Mouse (Mus musculus): Measurements from ENCODE around the gene Rnf113a2.
A peak's percentile ranks its signal among the peaks of the same experiment; 100 is the strongest.

Gene Rnf113a2

DNA sequence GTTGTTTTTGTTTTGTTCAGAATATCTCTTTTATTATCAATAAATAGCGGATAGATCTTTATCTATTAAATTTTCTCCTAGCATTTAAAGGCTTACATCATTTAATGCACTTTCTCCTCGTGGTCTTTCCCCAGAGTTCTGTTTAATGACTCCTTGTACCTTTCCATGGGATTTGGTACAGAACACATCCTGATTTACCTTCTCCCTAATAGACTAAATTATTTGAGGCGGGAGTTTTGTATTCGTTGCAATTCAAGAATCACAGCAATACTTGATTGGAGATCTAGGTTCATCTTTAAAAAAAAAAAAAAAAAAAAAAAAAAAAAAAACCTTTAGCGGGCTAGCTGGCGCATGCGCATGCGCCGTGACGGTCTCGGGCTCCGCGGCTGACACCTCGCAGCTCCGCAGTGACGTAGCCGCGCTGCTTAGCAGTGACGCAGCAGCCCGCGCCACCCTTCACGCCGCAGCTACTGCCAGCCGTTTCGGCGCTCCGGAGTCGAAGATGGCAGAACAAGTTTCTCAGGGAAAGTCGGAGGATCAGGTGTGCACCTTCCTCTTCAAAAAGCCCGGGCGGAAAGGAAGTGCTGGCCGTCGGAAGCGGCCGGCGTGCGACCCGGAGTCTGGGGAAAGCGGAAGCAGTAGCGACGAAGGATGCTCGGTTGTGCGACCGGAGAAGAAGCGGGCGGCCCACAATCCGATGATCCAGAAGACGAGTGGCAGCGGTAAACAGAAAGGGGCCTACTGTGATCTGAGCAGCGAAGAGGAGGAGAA is at the start of gene Rnf113a2:
Rnf113a2 (plus strand) TSS at position 363 of the 771 bp plus-strand sequence.
- peak; percentile 49 to 81 for DNase-seq (ENCODE audit: low spot score in 2 of 2)

DNA sequence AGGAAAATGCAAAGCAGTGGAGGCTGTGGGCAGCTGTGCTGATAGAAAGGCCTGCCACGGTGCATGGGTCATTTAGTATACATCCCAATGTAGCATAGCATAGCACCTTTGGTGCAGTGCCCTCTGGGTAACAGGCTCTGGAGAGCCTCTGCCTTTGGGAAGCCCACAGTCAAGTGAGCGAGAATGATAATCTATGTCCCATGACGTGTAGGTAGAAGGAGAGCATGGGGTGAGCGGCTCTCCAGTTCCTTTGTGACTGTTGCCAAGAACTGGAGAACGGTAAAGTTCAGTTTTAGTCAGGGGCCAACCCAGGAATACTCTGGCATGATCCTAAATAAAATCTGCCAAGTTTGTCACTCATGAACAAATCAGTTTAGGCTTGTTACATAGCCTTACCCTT is 45.3 kb upstream of the Rnf113a2 start:
- no peak for DNase-seq (ENCODE audit: low spot score in 2 of 2)

DNA sequence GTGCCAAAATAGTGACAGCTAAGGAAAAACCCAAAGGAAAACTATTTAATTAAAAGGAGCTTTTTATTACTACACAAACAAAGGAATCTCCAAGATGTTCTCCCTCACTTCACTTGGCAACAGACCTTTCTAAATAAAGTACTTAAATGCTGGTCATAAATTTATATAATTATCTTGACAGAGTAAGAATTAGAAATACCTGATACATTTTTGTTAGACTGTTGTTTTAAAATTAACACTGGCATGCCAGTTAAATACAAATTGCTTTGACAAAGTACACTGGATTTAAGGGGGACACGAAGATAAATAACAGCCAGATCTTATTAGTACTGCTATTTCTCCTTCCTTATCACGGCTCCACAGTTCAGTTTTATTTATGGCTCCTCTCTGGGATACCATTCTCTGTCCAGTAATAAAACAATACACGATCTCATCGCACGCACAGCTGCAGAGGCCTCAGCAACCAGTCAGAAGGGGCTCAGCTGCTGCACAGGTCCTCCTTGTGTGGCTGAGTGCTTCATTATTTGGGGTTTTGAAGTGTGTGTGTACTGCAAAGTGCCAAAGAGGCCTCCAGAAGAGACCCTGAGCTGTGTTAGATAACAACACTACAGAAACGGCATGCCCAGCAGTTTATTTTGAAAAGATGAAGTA is 43.0 kb upstream of the Rnf113a2 start:
- DNase-seq (ENCODE audit: low spot score in 2 of 2), result no peak

DNA sequence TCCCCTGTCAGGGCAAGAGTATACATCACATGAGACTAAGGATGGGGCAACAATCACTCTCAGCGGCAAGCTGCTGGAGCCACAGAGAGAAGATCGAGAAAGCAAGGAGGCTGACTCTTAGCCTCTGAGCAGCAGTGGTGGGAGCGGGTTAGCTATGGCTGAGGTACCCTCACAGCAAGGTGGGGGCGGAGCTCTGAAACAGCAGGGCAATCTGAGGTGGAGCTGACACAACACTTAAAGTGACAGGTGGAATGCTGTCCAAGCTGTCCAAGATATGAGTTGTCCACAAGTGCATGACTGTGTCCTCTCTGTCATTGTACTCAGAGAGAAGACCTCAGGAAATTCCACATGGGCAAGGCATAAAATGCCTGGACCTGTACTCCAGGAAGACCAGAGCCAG is 34.6 kb upstream of the Rnf113a2 start:
- no peak for DNase-seq (ENCODE audit: low spot score in 2 of 2)

DNA sequence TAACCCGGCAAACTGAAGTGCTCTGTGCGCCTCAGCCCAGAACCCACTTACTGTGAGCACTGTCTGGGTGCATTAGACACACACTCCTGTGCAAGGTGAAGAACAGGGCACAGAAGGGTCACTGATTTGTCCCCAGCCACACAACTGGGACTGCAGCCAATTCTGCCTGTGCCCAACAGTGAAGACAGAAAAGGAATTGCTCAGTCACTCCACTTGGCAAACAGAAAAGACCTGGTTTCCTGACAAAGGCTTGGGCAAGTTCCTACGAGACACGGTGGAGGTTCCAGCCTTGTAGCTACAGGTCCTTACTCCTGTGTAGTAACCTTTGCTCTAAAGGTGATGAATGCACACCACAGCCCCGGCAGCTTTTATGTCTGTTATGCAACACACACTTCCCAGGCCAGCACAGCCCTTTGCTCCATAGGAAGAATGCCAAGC is 32.3 kb upstream of the Rnf113a2 start:
- no peak for DNase-seq (ENCODE audit: low spot score in 2 of 2)

DNA sequence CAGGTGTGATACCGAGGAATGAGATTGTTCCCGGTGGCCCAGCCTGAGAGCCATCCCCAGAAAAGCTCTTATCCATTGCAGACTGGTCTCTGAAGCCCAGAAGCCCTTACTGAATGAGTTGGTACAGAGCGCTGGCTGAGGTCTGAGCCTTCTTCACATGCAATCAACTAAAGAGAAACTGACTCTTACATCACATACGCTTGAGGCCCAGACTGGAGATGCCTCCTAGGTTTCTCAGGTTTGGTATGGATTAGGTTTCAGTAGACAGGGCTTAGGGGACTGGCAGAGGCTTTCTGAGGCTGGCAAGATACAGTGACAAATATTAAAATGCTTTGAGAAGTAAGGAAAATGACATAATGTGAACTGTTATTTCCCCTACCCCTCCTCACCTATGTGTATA is 31.6 kb upstream of the Rnf113a2 start:
- no peak for DNase-seq (ENCODE audit: low spot score in 2 of 2)

DNA sequence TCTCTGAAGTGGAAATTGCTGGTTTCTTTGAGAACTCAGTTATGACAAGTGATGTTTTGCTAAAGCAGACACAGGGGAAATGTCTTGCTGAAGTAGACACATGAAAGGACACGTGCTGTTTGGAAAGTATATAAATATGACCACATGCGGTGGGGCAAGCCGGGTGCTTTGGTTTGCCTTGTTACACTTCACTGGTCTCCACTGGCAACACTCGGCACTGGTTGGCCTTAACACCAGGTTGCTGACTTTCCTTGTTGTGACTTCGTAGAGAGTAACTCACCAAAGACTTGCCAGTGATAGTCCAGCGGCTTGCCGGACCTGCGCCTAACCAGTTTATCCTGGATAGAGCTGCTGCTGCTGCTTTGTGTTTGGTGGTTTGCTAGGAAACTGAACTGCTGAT is 28.9 kb upstream of the Rnf113a2 start:
- DNase-seq (ENCODE audit: low spot score in 2 of 2), result no peak

DNA sequence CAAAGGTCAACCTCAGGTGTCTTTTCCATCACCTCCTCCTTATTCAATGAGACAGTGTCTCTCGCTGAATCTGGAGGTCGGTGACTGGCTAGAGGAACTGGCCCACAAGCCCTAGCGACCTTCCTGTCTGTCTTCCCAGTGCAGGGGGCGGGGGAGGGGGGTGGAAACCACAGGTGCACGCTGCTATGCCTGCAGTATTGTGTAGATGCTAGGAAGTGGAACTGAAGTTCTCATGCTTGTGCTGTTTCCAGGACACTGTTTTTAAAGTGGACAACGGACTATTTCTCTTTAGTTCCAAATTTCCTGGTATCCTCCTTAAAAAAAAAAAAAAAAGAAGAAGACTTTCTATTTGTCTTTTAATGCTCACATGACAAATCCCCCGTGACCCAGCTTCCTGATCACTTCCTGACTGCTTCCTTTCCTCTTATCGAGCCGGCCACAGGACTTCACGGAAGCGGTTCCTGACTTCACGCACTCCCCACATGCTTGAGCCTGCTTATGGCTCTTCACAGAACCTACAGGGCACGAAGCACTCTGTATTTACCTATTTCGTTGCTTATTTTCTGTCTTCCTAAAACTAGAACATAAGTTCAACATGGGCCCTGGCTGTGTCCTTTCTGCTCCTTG is 28.1 kb upstream of the Rnf113a2 start:
- DNase-seq (ENCODE audit: low spot score in 2 of 2), result no peak

DNA sequence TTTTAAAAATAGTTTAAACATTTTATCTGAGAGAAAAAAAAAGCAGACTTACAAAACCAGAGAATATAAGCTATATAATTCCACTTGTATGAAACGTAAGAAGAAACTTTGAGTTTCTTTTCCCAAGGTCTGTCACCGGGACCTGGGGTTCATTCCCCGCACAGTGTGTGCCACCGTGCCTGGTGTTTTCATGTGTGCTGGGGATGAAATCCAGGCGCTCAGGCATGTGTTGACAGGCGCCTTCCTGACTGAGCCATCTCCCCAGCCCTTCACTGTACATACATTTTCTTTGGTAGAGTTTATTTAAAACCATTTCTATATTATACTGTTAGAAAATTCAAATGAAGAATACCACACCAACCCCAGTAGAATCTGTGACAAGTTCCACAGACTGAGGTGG is 26.7 kb upstream of the Rnf113a2 start:
- no peak for DNase-seq (ENCODE audit: low spot score in 2 of 2)

DNA sequence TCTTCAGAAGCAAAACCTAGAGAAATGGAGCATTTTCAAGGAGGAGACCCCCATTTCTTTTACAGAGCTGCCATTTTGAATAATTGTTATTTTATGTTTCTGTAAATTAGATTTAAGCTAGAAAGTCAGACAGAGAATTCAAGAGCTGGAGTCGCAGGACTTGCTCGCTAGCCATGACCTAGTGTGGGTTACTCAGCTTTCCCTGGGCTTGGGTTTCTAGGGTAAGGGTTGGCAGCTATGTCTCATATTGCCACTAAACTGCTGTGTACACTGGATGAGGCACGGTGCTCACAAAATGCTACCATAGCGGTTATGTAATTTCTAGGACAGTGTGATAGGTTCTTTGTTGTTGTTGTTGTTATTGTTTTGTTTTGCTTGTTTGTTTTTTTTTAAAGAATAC is 24.3 kb upstream of the Rnf113a2 start:
- DNase-seq (ENCODE audit: low spot score in 2 of 2), result no peak

DNA sequence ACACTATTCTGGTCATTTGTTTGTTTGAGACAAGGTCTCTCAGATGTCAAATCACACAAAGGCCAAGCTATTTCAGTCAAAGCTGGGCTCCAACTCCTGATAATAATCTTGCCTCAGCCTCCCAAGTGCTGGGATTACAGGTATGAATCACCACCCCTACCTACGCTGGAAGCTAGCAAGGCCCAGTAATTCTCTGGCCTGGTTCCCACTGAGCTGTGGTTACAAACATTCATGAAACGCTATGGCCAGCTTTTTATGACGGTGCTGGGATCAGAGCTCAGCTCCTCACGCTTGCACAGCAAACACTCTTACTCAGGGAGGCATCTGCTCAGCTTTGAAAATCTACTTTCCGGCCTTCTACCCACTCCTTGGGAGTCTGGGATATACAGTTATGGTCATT is 23.1 kb upstream of the Rnf113a2 start:
- DNase-seq (ENCODE audit: low spot score in 2 of 2), result no peak

DNA sequence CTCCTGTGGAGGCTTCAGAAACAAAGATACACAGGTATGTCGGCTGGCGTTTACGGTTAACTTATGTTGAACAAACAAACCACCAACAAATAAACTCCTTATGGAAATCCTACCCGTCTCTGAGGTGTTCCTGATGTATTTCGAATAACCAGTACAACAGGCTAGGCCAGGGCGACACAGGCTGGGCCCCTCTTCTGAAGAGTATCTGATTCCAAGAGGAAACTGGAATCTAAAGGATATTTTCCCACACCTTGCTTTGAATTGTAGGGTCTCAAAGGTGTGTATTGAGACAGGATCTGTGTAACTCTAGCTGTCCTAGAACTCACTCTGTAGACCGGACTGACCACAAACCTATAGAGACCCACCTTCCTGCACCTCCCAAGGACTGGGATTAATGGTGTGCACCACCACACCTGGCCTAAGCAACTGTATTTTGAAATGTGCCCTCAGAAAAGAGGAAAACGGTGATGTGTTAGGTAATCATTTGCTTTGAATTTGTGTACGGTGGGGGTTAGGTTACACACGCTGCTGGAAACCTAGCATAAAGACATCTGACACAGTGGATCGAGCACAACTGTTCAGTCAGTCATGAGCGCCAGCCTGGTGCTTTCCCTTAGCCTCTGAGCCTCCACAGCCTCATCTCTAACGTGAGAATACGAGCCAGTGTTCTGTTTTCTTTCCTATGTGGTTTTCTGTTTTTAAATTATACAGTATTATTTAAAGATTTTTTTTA is 19.9 kb upstream of the Rnf113a2 start:
- DNase-seq (ENCODE audit: low spot score in 2 of 2), result no peak

DNA sequence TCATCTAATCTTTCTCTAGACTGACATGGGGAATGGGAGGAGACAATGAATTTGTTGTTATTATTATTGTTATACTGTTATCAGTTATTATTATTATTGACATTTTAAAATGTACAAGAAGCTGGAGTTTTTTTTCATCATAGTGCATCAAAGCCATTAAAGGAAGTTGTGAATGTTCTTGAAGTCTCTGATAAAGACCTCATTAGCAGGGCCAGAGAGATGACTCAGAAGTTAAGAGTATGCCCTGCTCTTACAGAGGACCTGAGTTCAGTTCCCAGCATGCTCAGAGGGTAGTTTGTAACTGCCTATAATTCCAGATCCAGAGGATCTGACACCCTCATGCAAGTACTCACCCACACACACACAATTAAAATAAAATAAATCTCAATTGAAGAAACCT is 19.3 kb upstream of the Rnf113a2 start:
- no peak for DNase-seq (ENCODE audit: low spot score in 2 of 2)

DNA sequence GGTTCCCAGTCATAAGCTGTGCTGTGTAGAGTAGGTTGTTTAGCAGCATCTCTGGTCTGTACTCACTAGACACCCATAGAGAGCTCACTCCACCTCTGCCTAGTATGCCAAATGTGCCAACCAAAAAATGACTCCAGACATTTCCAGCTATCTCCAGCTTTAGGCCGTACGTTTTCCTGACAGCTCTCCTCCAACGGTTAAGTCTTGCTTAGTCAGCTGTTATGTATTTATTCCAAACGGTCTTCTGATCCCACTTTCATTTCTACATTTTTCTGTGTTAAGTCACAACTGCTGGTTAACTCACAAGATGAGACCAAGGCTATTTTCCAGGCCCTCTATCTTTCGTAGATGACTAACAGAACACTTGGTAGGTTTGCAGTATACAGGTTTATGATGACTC is 18.4 kb upstream of the Rnf113a2 start:
- no peak for DNase-seq (ENCODE audit: low spot score in 2 of 2)

DNA sequence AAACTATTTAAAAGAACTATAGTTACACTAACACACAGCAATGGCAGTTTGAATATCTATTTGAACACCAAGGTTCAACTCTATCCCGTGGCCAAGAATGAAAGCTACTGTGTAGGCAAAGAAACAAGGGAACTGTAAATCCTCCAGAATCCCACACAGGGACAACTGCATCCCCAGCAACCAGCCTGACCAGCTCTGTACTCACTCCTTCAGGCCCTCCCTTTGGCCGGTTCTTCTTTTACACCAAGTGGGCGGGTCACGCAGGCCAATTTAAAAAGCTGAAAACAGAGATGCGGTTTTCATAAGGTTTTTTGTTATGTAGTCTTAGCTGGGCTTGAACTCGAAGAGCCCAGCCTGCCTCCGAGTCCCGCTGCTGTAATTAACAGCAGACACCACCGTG is 17.9 kb upstream of the Rnf113a2 start:
- DNase-seq (ENCODE audit: low spot score in 2 of 2), result no peak

DNA sequence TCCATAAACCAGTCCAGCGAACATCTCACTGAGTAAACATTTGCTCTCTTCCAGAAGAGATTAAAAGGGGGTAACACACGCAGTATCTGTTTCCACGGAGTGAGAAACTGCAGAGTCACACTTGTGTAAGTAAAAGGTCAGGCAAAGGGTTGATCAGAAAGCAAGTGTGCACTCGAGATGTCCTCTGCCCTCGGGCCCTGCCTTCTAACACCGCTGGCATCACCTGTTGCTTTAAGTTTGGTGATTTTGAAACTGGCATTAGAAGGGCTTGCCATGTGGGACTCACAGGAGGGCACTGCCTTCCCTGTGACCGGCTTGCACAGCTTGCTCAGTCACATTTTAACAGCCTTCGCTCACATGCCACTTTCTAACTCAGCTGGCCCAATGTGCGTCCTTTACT is 17.3 kb upstream of the Rnf113a2 start:
- no peak for DNase-seq (ENCODE audit: low spot score in 2 of 2)

DNA sequence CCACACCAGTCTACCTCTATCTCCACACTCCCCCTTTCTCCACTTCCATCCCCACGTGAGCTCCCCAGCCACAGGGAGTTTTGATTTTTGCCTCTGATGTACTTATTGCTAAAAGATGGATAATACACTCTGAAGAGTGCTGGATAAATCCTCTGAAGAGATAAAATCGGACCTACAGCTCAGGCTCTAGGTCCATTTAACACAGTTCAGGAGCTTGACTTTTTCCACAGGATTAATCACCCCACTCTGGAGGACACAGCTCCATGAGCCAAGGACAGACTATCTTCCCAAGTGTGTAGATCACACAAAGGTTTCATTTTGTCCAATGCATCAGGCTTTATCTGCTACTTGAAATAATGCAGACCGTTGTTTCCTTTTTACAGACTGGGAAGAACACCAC is 16.9 kb upstream of the Rnf113a2 start:
- DNase-seq (ENCODE audit: low spot score in 2 of 2), result no peak

DNA sequence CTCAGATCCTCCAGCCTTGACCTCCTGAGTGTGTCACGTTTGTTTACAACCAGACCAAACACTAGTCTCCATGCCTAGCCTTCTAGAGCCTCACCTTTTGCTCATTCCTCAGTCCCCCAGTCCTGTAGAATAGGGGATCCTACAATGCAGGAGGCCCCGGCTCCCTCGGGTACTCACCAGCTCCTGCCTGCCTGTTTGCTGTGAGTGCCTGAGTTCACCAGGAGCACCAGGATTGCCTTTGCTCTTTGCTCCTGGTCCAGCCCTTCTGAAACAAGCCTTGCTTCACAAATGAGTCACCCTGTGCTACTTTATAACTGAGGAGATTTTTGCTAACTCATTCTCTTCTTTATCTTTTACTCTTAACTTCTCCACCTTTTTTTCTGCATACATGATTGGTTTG is 16.3 kb upstream of the Rnf113a2 start:
- no peak for DNase-seq (ENCODE audit: low spot score in 2 of 2)

DNA sequence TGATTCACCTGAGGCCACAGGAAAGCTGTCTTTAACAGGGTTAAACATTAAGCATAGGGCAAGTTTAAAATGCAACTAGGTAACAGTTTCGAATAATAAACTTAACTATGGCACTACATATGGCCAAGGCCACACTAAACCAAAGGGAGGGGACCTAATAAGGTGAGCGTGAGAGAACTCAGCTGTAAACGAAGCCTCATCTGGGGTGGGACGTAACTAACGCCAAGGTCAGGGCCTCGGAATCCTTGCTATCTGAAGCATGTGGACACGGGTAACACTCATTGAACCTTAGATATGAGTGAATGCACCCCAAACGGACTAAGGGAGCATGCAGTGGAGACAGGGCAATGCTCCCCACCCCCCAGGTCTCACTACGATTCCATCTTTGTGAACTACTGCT is 14.1 kb upstream of the Rnf113a2 start:
- DNase-seq (ENCODE audit: low spot score in 2 of 2), result no peak

DNA sequence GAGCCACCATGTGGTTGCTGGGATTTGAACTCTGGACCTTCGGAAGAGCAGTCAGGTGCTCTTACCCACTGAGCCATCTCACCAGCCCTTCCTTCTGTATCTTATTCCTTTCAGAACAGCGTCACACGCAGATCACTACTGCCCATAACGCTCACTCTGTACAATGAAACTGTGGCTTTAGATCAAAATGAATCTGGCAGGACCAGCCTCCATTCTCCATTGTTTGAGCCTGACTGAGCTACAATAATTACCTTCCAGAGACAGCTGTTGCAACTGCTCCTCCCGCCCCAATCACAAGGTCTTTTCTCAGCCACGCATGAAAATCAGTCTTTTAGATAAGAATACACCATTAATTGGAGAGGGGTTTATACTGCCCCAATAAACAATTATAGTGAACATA is 12.5 kb upstream of the Rnf113a2 start:
- DNase-seq (ENCODE audit: low spot score in 2 of 2), result no peak

DNA sequence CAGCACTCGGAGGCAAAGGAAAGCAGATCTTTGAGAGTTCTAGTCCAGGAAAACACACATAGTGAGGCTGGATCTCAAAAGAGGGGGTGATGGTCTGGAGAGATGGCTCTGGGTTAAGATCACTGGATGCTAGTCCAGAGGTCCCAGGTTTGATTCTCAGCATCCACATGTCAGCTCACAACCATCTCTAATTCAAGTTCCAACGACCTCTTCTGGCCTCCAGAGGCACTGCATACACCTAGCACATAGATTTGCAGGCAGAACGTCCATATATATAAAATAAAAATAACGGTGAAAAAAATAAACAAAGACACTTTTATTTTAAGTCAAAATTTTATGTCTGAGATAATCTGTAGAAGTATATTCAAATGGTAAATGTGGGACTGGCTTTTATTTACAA is 9.7 kb upstream of the Rnf113a2 start:
- no peak for DNase-seq (ENCODE audit: low spot score in 2 of 2)

Data from cerebellum, postnatal 4 days (tissue).